Mouse (Mus musculus) gastrocnemius, postnatal 10 days (tissue): ENCODE data around the gene Slc2a9. TPM values are rescaled to one million over a fixed set of nuclear protein-coding genes. Genes with fewer than 3 reads are reported as not detected.
A peak's percentile ranks its signal among the peaks of the same experiment; 100 is the strongest.

ENCODE experiments used
- DNase-seq: peaks from one replicate; pipeline ENCODE4 v3.0.0; 2021; ENCODE audit warnings: mixed read lengths
- total RNA-seq, 2 experiments: library from RNA; stranded (reverse); gene quantifications; 2 replicates each; pipeline ENCODE4 v1.2.3; 2021

Gene Slc2a9
- total RNA-seq, 2 experiments from 2014 or later = 1.2 to 1.5 TPM

DNA sequence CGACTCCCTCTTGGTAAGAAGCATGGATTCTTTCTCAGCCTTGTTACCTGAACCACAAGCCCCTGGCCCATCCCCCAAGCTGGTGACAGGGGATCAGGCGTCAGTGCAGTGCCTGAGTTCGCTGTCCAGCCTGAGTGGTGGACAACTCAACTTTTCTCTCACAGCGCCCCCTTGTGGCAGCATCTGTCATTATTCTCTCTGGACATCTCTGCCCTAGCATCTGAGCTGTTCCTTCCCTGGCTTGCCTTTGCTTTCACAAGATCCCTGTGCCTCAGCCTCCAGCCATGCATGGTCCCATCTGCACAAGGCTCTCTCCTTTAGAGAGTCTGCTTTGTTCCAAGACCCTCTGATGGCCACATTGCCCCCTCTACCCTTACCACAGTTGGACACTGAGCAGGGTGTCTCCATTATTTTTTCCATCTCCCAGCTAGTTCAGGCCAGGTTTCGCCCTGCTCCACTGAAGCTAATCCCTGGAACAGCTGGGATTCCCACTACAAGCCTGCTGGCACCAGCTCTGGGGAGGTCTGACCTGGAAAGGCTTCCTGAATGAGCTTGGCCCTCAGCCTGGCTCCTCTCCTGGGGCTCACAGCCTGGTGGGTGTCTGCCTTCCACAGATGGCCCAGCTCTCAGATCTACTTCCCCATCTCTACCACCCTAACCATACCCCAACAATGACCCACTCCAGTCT is 32.9 kb downstream of the Slc2a9 start:
- peak; percentile 91 for DNase-seq

- no peak for DNase-seq
Measured at GRCm38 (mm10) chr5:38466569-38467110, 36.3 kb downstream of the Slc2a9 start.

- DNase-seq = no peak
Measured at GRCm38 (mm10) chr5:38461261-38461660, 41.7 kb downstream of the Slc2a9 start.

DNA sequence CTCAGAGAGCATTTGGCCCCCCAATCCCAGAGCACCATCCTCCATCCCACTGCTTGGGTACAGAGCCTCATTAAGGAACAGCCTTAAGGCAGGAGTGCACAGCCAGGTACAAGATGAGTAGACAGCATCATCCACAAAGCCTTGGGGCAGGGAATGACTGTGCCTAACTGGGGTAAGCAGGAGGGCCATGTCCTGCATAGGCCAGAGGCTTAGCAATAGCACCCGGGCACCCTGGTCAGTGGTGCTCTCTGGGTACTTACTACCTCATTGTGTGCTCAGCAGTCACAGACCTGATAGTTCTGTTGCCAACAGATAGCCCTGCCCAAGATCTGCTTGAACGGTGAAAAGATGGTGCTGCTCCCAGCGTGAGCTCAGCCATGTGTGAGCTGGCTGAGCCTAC is 52.0 kb downstream of the Slc2a9 start:
- DNase-seq = no peak

DNA sequence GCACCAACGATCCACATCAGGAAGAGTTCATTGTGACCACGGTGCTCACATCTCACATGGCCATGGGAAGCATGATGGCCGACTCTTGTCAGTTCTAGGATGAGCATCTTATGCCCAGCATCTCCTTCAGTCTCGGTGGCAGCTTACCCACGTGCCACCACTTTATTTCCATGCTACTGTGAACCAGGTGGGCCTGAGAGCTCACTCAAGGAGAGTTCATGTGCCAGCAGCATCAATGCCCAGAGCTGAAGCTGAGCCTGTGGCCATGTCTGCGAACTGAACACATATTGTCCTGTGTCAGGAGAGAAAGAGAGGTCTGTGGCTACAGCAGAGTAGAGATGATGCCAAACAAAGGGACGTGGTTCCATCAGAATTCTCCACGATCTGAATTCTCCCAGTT is 53.3 kb downstream of the Slc2a9 start:
- DNase-seq = no peak

DNA sequence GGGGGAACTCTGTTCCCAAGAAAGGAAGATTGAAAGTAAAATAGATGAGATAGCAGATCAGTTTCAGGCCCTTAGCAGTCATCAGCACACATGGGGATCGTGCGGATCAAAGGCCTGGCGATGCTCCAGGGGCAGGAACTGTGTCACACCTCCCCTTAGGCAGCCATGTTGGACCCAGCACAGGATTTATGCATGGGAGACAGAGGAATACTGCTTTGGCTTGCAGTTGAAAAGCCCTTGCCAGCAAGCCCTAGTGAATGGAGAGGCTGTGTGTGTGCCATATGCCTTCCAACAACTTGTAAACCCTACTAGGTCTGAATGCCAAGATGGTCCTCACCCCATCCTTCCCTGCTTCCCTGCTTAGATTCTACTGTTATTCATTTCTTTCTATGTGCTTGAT is 54.8 kb downstream of the Slc2a9 start:
- DNase-seq = no peak

GRCm38 (mm10) chr5:38446316-38446975 is 56.5 kb downstream of the Slc2a9 start:
- no peak for DNase-seq

- DNase-seq = no peak
Measured at GRCm38 (mm10) chr5:38441088-38441839, 61.7 kb downstream of the Slc2a9 start.

DNA sequence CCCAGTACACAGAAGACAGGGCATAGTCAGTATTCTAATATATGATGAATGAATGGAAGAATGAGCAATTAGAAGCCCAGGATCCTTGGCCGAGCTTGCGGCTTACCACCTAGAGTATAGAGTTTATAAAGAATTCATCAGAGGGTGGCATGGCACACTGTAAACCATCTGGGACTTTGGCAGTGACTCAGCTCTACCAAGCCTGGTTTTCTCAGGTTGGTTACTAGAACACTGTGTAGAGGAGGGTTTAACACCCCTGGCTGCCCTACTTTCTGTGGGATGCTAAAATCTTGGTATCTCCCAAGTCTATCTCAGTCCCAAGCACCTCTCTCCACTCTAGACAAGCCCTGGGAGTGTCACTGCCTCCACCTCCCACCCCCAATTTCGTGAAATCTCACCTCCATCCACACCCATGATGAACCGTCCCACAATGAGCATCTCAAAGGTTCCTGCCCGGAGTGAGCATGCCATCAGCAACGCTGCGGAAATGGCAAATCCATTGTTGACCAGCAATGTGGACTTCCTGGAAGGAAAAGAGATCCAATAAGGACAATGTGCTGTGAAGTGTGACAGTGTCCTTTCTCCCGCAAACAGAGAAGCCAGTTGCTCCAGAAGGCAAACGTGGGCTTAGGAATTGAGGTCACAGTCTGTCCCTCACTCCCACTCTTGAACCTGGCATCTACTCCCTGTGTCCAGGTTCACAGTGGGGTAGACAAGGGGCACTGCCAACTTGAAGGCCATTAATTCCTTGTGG is 62.5 kb downstream of the Slc2a9 start:
- no peak for DNase-seq

- no peak for DNase-seq
Measured at GRCm38 (mm10) chr5:38436681-38437080, 66.3 kb downstream of the Slc2a9 start.

DNA sequence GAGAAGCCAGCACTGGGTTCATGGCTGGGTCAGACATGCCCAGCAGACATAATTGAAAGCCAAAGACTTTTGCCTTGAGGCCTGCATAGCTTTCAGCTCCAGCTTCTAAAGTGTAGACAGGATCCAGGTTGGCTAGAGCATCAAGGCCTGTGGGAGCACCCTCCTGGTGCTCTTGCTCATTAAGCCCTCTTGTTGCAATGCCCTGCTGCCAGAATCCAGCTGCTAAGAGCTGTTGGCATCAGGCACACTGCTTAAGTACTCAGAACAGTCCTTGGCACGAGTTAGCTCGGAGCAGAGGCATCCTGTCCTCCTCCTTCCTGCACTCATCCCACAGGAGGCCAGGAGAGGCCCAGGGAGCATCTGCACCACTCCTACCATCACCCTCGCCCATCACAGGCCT is 68.1 kb downstream of the Slc2a9 start:
- no peak for DNase-seq

DNA sequence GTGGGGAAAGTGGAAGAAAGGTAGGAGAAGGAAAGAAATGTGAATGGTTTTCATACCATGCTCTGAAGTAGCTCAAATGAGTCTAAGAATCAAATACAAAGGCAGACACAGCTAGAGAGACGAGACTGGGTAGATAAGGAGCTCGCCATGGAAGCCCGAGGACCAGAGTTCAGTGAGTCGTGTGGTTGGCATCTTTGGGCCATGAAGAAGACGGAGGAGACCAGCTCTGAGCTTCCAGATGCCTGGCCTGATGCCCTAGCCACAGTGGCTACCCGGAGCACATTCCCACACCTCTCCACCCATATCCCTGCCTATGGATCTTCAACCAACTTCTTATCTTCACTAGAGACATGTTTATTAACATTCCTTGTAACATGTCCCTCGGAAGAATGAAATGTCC is 71.7 kb downstream of the Slc2a9 start:
- no peak for DNase-seq

GRCm38 (mm10) chr5:38429106-38429505 is 73.8 kb downstream of the Slc2a9 start:
- no peak for DNase-seq

GRCm38 (mm10) chr5:38427757-38428156 is 75.2 kb downstream of the Slc2a9 start:
- DNase-seq = no peak

DNA sequence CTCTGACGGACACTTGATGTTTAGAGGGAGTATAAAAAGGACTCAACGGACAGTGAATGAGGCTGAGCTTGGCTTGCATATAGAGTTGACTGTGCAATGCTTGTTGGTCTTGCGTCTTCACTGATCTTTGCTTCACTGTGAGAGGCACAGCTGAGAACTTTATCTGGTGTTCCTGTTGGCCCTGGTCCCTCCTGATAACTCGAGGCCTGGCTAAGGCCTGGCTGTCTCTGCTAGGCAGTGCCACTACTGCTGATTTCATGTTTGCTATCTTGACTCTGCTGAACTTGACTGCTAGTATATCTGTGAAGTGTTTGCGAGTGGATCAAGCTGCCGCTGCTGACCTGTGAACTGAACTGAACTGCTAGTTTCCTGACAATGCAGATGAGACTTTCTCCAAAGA is 77.4 kb downstream of the Slc2a9 start:
- DNase-seq = no peak

GRCm38 (mm10) chr5:38422426-38422825 is 80.5 kb downstream of the Slc2a9 start:
- DNase-seq = no peak

DNA sequence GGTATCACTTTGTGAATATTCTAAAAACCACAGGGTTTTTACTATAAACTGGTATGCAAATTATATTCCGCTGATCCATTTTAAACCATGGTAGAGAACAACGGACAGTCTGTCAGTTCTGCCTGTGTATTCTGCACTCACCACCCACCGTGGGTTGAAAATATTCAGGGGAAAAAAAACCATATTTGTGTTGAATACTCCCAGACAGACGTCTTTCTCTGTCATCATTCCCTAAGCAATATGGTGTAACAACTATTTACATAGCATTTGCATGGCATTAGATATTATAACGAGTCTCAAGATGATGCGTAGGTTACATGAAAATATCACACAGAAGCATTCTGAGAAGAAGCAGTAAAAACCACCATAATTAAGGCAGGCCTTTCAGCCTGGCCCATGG is 84.1 kb downstream of the Slc2a9 start:
- DNase-seq = no peak

- no peak for DNase-seq
Measured at GRCm38 (mm10) chr5:38403612-38404011, 99.3 kb downstream of the Slc2a9 start.

- no peak for DNase-seq
Measured at GRCm38 (mm10) chr5:38402288-38402687, 100.7 kb downstream of the Slc2a9 start.

GRCm38 (mm10) chr5:38388857-38389256 is 114.1 kb downstream of the Slc2a9 start:
- DNase-seq = no peak

GRCm38 (mm10) chr5:38388420-38388823 is 114.5 kb downstream of the Slc2a9 start:
- DNase-seq = no peak

DNA sequence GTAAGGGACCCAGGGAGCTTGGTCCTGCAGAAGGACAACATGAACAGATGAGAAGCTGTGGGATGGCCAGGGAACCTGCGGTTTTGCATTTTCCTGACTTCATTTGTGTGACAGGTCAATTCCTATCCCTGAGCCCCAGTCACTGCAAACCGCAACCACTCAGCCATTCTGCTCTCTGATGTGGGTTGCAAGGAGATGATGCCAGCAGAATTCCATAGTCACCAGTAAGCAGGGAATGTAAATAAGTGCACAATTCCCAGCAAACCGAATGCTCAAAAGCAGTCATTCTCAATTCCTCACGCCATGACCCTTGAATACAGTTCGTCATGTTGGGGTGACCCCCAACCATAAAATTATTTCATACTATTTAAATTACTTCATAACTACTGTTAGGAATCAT is 123.0 kb downstream of the Slc2a9 start:
- DNase-seq = no peak
